Mouse (Mus musculus): Measurements from ENCODE around the gene Slc35c2. TPM values are rescaled to one million over a fixed set of nuclear protein-coding genes. Genes with fewer than 3 reads are reported as not detected.
A peak's percentile ranks its signal among the peaks of the same experiment; 100 is the strongest.

The Slc35c2 gene
- polyA plus RNA-seq, 1 experiment from 2014 or later = 68.7 TPM

- no peaks in the 10 kb centered on the region for H3K9me3 ChIP-seq
- H3K27me3 ChIP-seq = no peaks in the 10 kb centered on the region
- peaks cover 63% of the 10 kb centered on the region for H3K4me1 ChIP-seq
- H3K4me2 ChIP-seq (replicated peaks) = no peak overlapping the region
- H3K4me3 ChIP-seq = no peak overlapping the region
- 60% methylated on average over 8 of the region's 8 CpGs for WGBS
- peak overlapping the region; percentile 29; the same call in 1 of the 2 replicates for H3K27ac ChIP-seq (replicated peaks)
- ATAC-seq (replicated peaks) = no peak
- H3K36me3 ChIP-seq = no peaks in the 10 kb centered on the region
- H3K9ac ChIP-seq (replicated peaks) = no peak overlapping the region
Observed at GRCm38 (mm10) chr2:165321381-165321888, 33.8 kb upstream of the Slc35c2 start.

- peaks cover 64% of the 10 kb centered on the region for H3K4me1 ChIP-seq
Observed at GRCm38 (mm10) chr2:165320531-165321150, 33.0 kb upstream of the Slc35c2 start.

GRCm38 (mm10) chr2:165319503-165319902 lies 31.8 kb upstream of the Slc35c2 start:
- H3K9me3 ChIP-seq = no peaks in the 10 kb centered on the region
- no peak for ATAC-seq (replicated peaks)
- H3K27ac ChIP-seq (replicated peaks) = no peak overlapping the region
- no peak overlapping the region for H3K4me3 ChIP-seq
- H3K4me2 ChIP-seq (replicated peaks) = no peak overlapping the region
- H3K9ac ChIP-seq (replicated peaks) = no peak overlapping the region
- H3K27me3 ChIP-seq = no peaks in the 10 kb centered on the region
- peaks cover 53% of the 10 kb centered on the region for H3K4me1 ChIP-seq
- WGBS = 82% methylated on average over 4 of the region's 4 CpGs
- peaks cover 12% of the 10 kb centered on the region for H3K36me3 ChIP-seq

More at GRCm38 (mm10) chr2:165320531-165321150, 33.0 kb upstream of the Slc35c2 start:
- ATAC-seq (replicated peaks) = no peak
- H3K36me3 ChIP-seq = peaks cover under 1% of the 10 kb centered on the region; the same call in 1 of the 2 replicates
- WGBS = 67% methylated on average over 12 of the region's 12 CpGs
- H3K4me2 ChIP-seq (replicated peaks) = no peak overlapping the region
- H3K27me3 ChIP-seq = no peaks in the 10 kb centered on the region
- no peak overlapping the region for H3K4me3 ChIP-seq
- H3K9me3 ChIP-seq = no peaks in the 10 kb centered on the region
- no peak overlapping the region for H3K9ac ChIP-seq (replicated peaks)
- peak overlapping the region; percentile 29; the same call in 1 of the 2 replicates for H3K27ac ChIP-seq (replicated peaks)

- H3K9ac ChIP-seq (replicated peaks) = no peak overlapping the region
- H3K27ac ChIP-seq (replicated peaks) = no peak overlapping the region
- 89% methylated on average over 7 of the region's 7 CpGs for WGBS
- peaks cover 47% of the 10 kb centered on the region for H3K4me1 ChIP-seq
- H3K36me3 ChIP-seq = peaks cover 17% of the 10 kb centered on the region
- no peaks in the 10 kb centered on the region for H3K9me3 ChIP-seq
- H3K4me2 ChIP-seq (replicated peaks) = no peak overlapping the region
- no peak for ATAC-seq (replicated peaks)
- no peak overlapping the region for H3K4me3 ChIP-seq
- no peaks in the 10 kb centered on the region for H3K27me3 ChIP-seq
Observed at GRCm38 (mm10) chr2:165318941-165319340, 31.3 kb upstream of the Slc35c2 start.

GRCm38 (mm10) chr2:165317621-165318263 lies 30.1 kb upstream of the Slc35c2 start:
- H3K27ac ChIP-seq (replicated peaks) = peak overlapping the region; percentile 88
- WGBS = 54% methylated on average over 16 of the region's 16 CpGs
- no peak overlapping the region for H3K4me3 ChIP-seq
- H3K4me2 ChIP-seq (replicated peaks) = no peak overlapping the region
- ATAC-seq (replicated peaks) = peak; percentile 4; the same call in 1 of the 2 replicates
- no peaks in the 10 kb centered on the region for H3K27me3 ChIP-seq
- peaks cover 27% of the 10 kb centered on the region for H3K36me3 ChIP-seq
- H3K4me1 ChIP-seq = peaks cover 40% of the 10 kb centered on the region
- H3K9me3 ChIP-seq = no peaks in the 10 kb centered on the region
- H3K9ac ChIP-seq (replicated peaks) = peak overlapping the region; percentile 17; the same call in 1 of the 2 replicates

- H3K36me3 ChIP-seq = peaks cover 31% of the 10 kb centered on the region
- peak overlapping the region; percentile 12 for H3K4me2 ChIP-seq (replicated peaks)
- 3% methylated on average over 9 of the region's 9 CpGs for WGBS
- no peak overlapping the region for H3K4me3 ChIP-seq
- H3K9me3 ChIP-seq = no peaks in the 10 kb centered on the region
- H3K27ac ChIP-seq (replicated peaks) = peak overlapping the region; percentile 88
- peak overlapping the region; percentile 25 for H3K9ac ChIP-seq (replicated peaks)
- peaks cover 48% of the 10 kb centered on the region for H3K4me1 ChIP-seq
- peak; percentile 88 for ATAC-seq (replicated peaks)
- H3K27me3 ChIP-seq = no peaks in the 10 kb centered on the region
Observed at GRCm38 (mm10) chr2:165316837-165317473, 29.3 kb upstream of the Slc35c2 start.

- peak overlapping the region; percentile 25; the same call in 1 of the 2 replicates for H3K9ac ChIP-seq (replicated peaks)
- peak overlapping the region; percentile 88 for H3K27ac ChIP-seq (replicated peaks)
- H3K4me1 ChIP-seq = peaks cover 50% of the 10 kb centered on the region
- no peaks in the 10 kb centered on the region for H3K27me3 ChIP-seq
- no peak for ATAC-seq (replicated peaks)
- no peaks in the 10 kb centered on the region for H3K9me3 ChIP-seq
- H3K4me2 ChIP-seq (replicated peaks) = no peak overlapping the region
- no peak overlapping the region for H3K4me3 ChIP-seq
- peaks cover 31% of the 10 kb centered on the region for H3K36me3 ChIP-seq
- 57% methylated on average over 10 of the region's 10 CpGs for WGBS
Observed at GRCm38 (mm10) chr2:165316204-165316603, 28.5 kb upstream of the Slc35c2 start.

- Histone ChIP-seq H3K9ac (replicated peaks) (no peak overlapping the region), H3K27ac (replicated peaks) (no peak overlapping the region), H3K4me1 (peaks cover 53% of the 10 kb centered on the region), H3K27me3 (no peaks in the 10 kb centered on the region), H3K4me2 (replicated peaks) (no peak overlapping the region), H3K4me3 (no peak overlapping the region), H3K9me3 (no peaks in the 10 kb centered on the region), H3K36me3 (peaks cover 31% of the 10 kb centered on the region)
- WGBS = 80% methylated on average over 8 of the region's 8 CpGs
- ATAC-seq (replicated peaks) = no peak
Observed at GRCm38 (mm10) chr2:165314197-165314596, 26.5 kb upstream of the Slc35c2 start.

- peaks cover 36% of the 10 kb centered on the region for H3K36me3 ChIP-seq
- peaks cover 43% of the 10 kb centered on the region for H3K4me1 ChIP-seq
- no peak overlapping the region for H3K4me2 ChIP-seq (replicated peaks)
- no peak for ATAC-seq (replicated peaks)
- no peaks in the 10 kb centered on the region for H3K9me3 ChIP-seq
- no peak overlapping the region for H3K27ac ChIP-seq (replicated peaks)
- 69% methylated on average over 7 of the region's 7 CpGs for WGBS
- H3K27me3 ChIP-seq = no peaks in the 10 kb centered on the region
- no peak overlapping the region for H3K4me3 ChIP-seq
- no peak overlapping the region for H3K9ac ChIP-seq (replicated peaks)
Observed at GRCm38 (mm10) chr2:165312381-165312780, 24.7 kb upstream of the Slc35c2 start.

- H3K36me3 ChIP-seq = peaks cover 41% of the 10 kb centered on the region
- H3K27ac ChIP-seq (replicated peaks) = 0 out of 2 replicates have a peak overlapping the region, but pooled peaks have one; percentile 41
- no peak overlapping the region for H3K9ac ChIP-seq (replicated peaks)
- no peaks in the 10 kb centered on the region for H3K9me3 ChIP-seq
- no peak overlapping the region for H3K4me3 ChIP-seq
- peak; percentile 53; the same call in 1 of the 2 replicates for ATAC-seq (replicated peaks)
- H3K4me2 ChIP-seq (replicated peaks) = no peak overlapping the region
- no peaks in the 10 kb centered on the region for H3K27me3 ChIP-seq
- peaks cover 35% of the 10 kb centered on the region for H3K4me1 ChIP-seq
- 27% methylated on average over 12 of the region's 12 CpGs for WGBS
Observed at GRCm38 (mm10) chr2:165311577-165311976, 23.9 kb upstream of the Slc35c2 start.

GRCm38 (mm10) chr2:165310818-165311425 lies 23.3 kb upstream of the Slc35c2 start:
- H3K9ac ChIP-seq (replicated peaks) = 0 out of 2 replicates have a peak overlapping the region, but pooled peaks have one; percentile 10
- ATAC-seq (replicated peaks) = no peak
- no peaks in the 10 kb centered on the region for H3K27me3 ChIP-seq
- 0 out of 2 replicates have a peak overlapping the region, but pooled peaks have one; percentile 41 for H3K27ac ChIP-seq (replicated peaks)
- H3K36me3 ChIP-seq = peaks cover 41% of the 10 kb centered on the region
- WGBS = 20% methylated on average over 13 of the region's 13 CpGs
- H3K9me3 ChIP-seq = no peaks in the 10 kb centered on the region
- no peak overlapping the region for H3K4me2 ChIP-seq (replicated peaks)
- H3K4me3 ChIP-seq = no peak overlapping the region
- H3K4me1 ChIP-seq = peaks cover 29% of the 10 kb centered on the region

Measured in forebrain, embryonic 15.5 days (tissue).